Mouse (Mus musculus) kidney, embryonic 15.5 days (tissue): ENCODE measurements around the gene H2al1d. TPM values are rescaled to one million over a fixed set of nuclear protein-coding genes. Genes with fewer than 3 reads are reported as not detected.
"Not testable (repeated sequence)": the region's sequence is repeated elsewhere in the genome, so short reads cannot be mapped to it uniquely, and the experiment has no call there.

Source experiments
- ATAC-seq: fragments of 200-750 bp; cut with Nextera tagmentation; replicated peaks from 2 replicates; pipeline ENCODE4 v1.8.0; 2017; ENCODE audit warnings: moderate TSS enrichment; ENCODE audit not compliant: low FRiP score
- H3K27ac ChIP-seq: fragments of 300-500 bp; sonication (generic); 2 replicates; pipeline ENCODE4 v1.5.1; 2015; ENCODE audit warnings: mild to moderate bottlenecking, inconsistent platforms
- H3K27me3 ChIP-seq: fragments of 300-500 bp; sonication (generic); 2 replicates; pipeline ENCODE4 v1.6.1; 2015; ENCODE audit warnings: inconsistent platforms
- H3K36me3 ChIP-seq: fragments of 300-500 bp; sonication (generic); 2 replicates; pipeline ENCODE4 v1.6.1; 2015; ENCODE audit warnings: inconsistent platforms
- H3K4me1 ChIP-seq: fragments of 300-500 bp; sonication (generic); 2 replicates; pipeline ENCODE4 v1.6.1; 2015; ENCODE audit warnings: inconsistent platforms
- H3K4me2 ChIP-seq: fragments of 300-500 bp; sonication (generic); 2 replicates; pipeline ENCODE4 v1.6.1; 2015; ENCODE audit warnings: moderate library complexity, mild to moderate bottlenecking, inconsistent platforms
- H3K4me3 ChIP-seq: fragments of 300-500 bp; sonication (generic); replicated peaks from 2 replicates; pipeline ENCODE4 v1.5.1; 2015; ENCODE audit warnings: mild to moderate bottlenecking, inconsistent platforms
- H3K9ac ChIP-seq: fragments of 300-500 bp; sonication (generic); 2 replicates; pipeline ENCODE4 v1.6.1; 2015; ENCODE audit warnings: mild to moderate bottlenecking, inconsistent platforms
- H3K9me3 ChIP-seq: fragments of 300-500 bp; sonication (generic); replicated peaks from 2 replicates; pipeline ENCODE4 v1.6.1; 2016; ENCODE audit warnings: inconsistent platforms
- WGBS: fragments of 180-500 bp; shearing (Covaris S2); methylation state at CpG from one replicate; pipeline ENCODE4 v1.1.7; 2015; ENCODE audit warnings: mixed read lengths; 5-methylcytosine and 5-hydroxymethylcytosine counted together
- polyA plus RNA-seq: library from polyadenylated mRNA; unstranded; fragments of >200 nt; fragmentation: Nextera tagmentation; extraction: Ambion mirVana; gene quantifications from 2 replicates; pipeline ENCODE4 v1.2.1, GENCODE M21; 2015

H2al1d gene
- not detected in 2 replicates for polyA plus RNA-seq

DNA sequence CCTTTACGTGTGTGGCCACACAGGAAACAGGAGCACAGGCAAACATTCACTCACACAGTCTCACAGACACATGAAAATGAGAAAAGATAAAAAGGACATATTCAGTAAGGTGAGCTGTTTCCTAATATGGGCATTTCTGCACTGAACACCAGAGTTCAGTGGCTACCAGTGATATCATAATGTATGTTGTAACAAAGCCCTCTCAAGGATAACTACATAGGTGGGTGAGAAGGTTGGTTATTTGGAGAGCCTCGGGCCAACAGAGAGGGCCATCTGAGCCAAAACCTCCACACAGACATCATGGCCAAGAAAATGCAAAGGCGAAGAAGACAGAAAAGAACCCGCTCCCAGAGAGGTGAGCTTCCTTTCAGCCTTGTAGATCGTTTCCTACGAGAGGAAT, at the start of gene H2al1d:
Gene H2al1d, plus strand, starts transcription at position 301 of the 400 bp plus-strand sequence.
- H3K9me3 ChIP-seq, H3K4me2 ChIP-seq, H3K4me3 ChIP-seq, H3K4me1 ChIP-seq, H3K27ac ChIP-seq, ATAC-seq, H3K9ac ChIP-seq, H3K27me3 ChIP-seq, H3K36me3 ChIP-seq: not testable (repeated sequence)
- WGBS: no CpG with 5 or more reads among the region's 6 CpGs

DNA sequence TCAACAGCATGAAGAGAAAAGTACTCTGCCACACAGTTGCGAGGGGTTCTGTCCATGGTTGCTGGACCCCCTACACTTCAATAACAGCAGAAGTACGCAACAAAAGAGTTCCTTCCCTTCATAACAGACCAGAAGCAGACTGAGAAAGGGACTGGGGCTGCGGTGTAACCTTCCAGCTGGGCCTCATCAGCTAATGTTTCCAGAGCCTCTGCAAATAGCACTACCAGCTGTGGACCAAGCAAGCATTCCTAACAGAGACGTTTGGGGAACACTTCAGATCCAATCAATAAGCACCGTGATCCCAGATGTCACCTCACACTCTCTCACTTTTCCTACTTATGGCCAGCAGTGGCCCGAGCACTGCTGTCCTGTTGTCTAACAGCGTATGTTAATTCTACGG, 43.7 kb upstream of the H2al1d start:
- H3K4me3 ChIP-seq: no peak overlapping the region
- WGBS: 67% methylated on average over 8 of the region's 8 CpGs
- no peak overlapping the region for H3K27ac ChIP-seq
- H3K9me3 ChIP-seq: no peaks in the 10 kb centered on the region
- no peak overlapping the region for H3K9ac ChIP-seq
- H3K27me3 ChIP-seq: peaks cover 50% of the 10 kb centered on the region
- no peaks in the 10 kb centered on the region for H3K36me3 ChIP-seq
- no peak overlapping the region for H3K4me2 ChIP-seq
- 0 out of 2 replicates have a peak, but pooled peaks cover 10% of the 10 kb centered on the region for H3K4me1 ChIP-seq
- no peak for ATAC-seq

DNA sequence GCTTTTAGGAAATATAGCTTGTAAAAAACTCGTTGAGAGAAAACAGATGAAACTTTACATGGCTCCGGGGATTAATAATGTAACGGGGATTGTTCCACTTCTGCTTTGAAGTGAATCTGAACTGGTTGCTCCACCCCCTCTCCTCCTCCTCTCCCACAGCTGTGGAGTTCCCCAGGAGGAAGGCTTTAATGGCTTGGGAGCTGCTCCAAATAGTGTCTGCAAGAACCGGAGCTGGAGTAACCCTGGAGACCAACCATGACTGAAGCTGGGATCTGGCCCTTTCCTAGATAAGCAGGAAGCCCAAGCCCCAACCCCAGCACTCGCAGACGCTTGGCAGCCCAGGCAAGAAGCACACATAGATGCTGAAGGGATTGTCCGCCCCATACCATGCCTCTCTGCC, 40.8 kb upstream of the H2al1d start:
- H3K4me2 ChIP-seq: no peak overlapping the region
- no peaks in the 10 kb centered on the region for H3K9me3 ChIP-seq
- 0 out of 2 replicates have a peak, but pooled peaks cover 10% of the 10 kb centered on the region for H3K4me1 ChIP-seq
- no peak overlapping the region for H3K4me3 ChIP-seq
- H3K27me3 ChIP-seq: peaks cover 57% of the 10 kb centered on the region
- H3K27ac ChIP-seq: no peak overlapping the region
- WGBS: 54% methylated on average over 7 of the region's 7 CpGs
- ATAC-seq: peak; percentile 56; the same call in 1 of the 2 replicates
- H3K36me3 ChIP-seq: no peaks in the 10 kb centered on the region
- H3K9ac ChIP-seq: no peak overlapping the region

- no peaks in the 10 kb centered on the region for H3K36me3 ChIP-seq
- ATAC-seq: no peak
- peaks cover 64% of the 10 kb centered on the region for H3K27me3 ChIP-seq
- 83% methylated on average over 3 of the region's 3 CpGs for WGBS
- H3K9ac ChIP-seq: no peak overlapping the region
- H3K4me2 ChIP-seq: no peak overlapping the region
- H3K4me3 ChIP-seq: no peak overlapping the region
- 0 out of 2 replicates have a peak, but pooled peaks cover 10% of the 10 kb centered on the region for H3K4me1 ChIP-seq
- H3K9me3 ChIP-seq: no peaks in the 10 kb centered on the region
- H3K27ac ChIP-seq: no peak overlapping the region
Measured at GRCm38 (mm10) chrX:11269074-11269473, 39.5 kb upstream of the H2al1d start.

DNA sequence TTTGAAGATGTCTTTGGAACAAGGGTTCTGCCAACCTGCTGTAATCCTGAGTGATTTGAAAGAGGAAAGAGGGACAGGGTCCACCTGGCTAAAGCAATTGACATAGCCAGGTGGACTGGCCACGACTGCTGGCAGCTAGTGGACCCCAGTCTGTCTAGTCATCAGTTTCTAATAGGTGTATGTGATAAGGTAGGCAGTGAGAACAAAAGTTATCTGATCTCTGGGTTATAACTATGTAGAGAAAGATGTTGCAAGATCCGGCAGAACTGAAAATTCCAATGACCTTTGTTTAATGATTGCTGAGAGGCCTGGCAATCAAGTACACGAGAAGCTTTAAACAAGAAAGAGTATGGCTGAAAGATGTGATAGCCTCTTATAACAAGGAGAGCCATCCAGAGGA, 35.4 kb upstream of the H2al1d start:
- peaks cover 44% of the 10 kb centered on the region for H3K27me3 ChIP-seq
- 73% methylated on average over 3 of the region's 3 CpGs for WGBS
- no peak overlapping the region for H3K27ac ChIP-seq
- ATAC-seq: no peak
- no peak overlapping the region for H3K4me2 ChIP-seq
- no peak overlapping the region for H3K4me3 ChIP-seq
- no peaks in the 10 kb centered on the region for H3K36me3 ChIP-seq
- H3K9ac ChIP-seq: no peak overlapping the region
- no peaks in the 10 kb centered on the region for H3K4me1 ChIP-seq
- H3K9me3 ChIP-seq: no peaks in the 10 kb centered on the region

DNA sequence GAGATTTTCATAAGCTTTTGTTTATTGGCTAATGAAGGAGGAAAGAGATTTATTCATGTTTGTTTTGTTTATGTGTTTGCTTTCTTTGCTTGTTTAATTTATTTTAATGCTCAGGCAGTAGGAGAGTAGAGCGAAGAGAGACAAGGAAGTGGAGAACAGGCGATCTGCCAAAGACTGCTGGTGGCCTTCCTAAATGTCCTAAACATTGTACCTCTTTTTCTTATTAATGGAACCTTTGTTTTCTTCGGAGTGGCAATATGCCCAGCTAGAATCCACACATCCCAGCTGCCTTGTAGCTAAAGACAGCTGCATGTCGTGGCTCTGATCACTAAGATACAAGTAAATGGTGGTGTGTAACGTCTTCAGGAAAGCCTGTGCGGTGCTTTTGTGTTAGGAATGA, 31.5 kb upstream of the H2al1d start:
- no peak overlapping the region for H3K4me2 ChIP-seq
- ATAC-seq: no peak
- H3K9ac ChIP-seq: no peak overlapping the region
- no peaks in the 10 kb centered on the region for H3K9me3 ChIP-seq
- no peaks in the 10 kb centered on the region for H3K4me1 ChIP-seq
- peaks cover 30% of the 10 kb centered on the region; the same call in 1 of the 2 replicates for H3K27me3 ChIP-seq
- 73% methylated on average over 6 of the region's 6 CpGs for WGBS
- H3K27ac ChIP-seq: no peak overlapping the region
- H3K36me3 ChIP-seq: no peaks in the 10 kb centered on the region
- H3K4me3 ChIP-seq: no peak overlapping the region

- H3K27ac ChIP-seq: no peak overlapping the region
- H3K9ac ChIP-seq: no peak overlapping the region
- H3K4me2 ChIP-seq: no peak overlapping the region
- no peaks in the 10 kb centered on the region for H3K4me1 ChIP-seq
- H3K27me3 ChIP-seq: peaks cover 17% of the 10 kb centered on the region; the same call in 1 of the 2 replicates
- H3K36me3 ChIP-seq: no peaks in the 10 kb centered on the region
- 79% methylated on average over 2 of the region's 2 CpGs for WGBS
- ATAC-seq: no peak
- no peak overlapping the region for H3K4me3 ChIP-seq
- no peaks in the 10 kb centered on the region for H3K9me3 ChIP-seq
Measured at GRCm38 (mm10) chrX:11280741-11281140, 27.9 kb upstream of the H2al1d start.

DNA sequence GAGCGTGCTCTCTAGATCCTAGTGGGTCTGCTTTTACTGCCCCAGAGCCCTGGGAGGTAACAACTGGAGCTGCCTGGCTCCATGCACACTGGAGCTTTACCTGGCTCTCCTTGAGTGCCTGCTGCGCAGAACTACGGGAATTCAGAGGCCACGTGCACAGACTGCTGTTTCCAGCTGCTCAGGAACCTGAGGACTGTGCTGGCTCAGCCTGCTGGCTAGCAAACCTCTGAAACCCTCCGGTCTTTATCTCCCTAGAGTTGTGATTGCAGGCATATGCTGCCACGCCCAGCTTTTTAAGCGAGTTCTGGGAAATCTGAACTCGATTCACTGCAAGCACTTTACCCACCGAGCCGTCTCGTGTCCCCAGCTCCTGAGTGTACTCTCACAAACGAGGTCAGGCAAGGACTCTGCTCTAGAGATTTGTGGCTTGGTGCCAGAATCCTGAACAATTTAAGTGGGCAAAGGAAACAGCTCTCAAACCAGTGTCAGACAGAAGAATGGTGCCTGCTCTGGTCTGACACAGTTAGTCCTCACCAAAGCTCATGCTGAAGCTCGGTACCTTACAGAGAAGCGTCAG, 20.2 kb upstream of the H2al1d start:
- Histone ChIP-seq H3K9ac (no peak overlapping the region), H3K4me3 (no peak overlapping the region), H3K4me2 (no peak overlapping the region), H3K4me1 (no peaks in the 10 kb centered on the region), H3K9me3 (no peaks in the 10 kb centered on the region), H3K27me3 (peaks cover 37% of the 10 kb centered on the region), H3K27ac (no peak overlapping the region), H3K36me3 (no peaks in the 10 kb centered on the region)
- no peak for ATAC-seq
- WGBS: 70% methylated on average over 14 of the region's 14 CpGs

DNA sequence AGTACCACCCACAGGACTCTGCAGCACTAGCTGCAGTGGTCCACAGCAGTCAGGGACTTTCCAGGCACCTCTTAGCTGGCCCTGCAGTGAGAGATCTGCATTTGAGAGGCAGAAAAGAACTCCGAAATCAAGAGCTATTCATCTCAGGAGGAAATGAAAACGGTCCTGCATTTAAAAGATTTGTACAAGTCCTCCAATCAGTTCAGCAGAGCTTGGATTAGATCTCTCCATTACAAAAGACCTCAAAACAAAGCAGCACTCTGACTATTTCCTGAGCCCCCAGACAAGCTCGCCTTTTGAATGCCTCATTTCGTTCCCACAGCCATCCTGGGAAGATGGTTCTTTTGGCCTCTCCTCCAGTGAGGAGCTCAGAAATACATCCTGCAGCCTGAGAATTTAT, 19.4 kb upstream of the H2al1d start:
- H3K9me3 ChIP-seq: no peaks in the 10 kb centered on the region
- H3K27ac ChIP-seq: no peak overlapping the region
- H3K4me2 ChIP-seq: no peak overlapping the region
- H3K4me1 ChIP-seq: no peaks in the 10 kb centered on the region
- H3K9ac ChIP-seq: no peak overlapping the region
- peaks cover 41% of the 10 kb centered on the region for H3K27me3 ChIP-seq
- no peak overlapping the region for H3K4me3 ChIP-seq
- H3K36me3 ChIP-seq: no peaks in the 10 kb centered on the region
- 73% methylated on average over 4 of the region's 4 CpGs for WGBS
- ATAC-seq: no peak

- not testable (repeated sequence) for H3K9me3 ChIP-seq, H3K4me1 ChIP-seq, H3K9ac ChIP-seq, H3K4me3 ChIP-seq, H3K4me2 ChIP-seq, ATAC-seq, H3K27ac ChIP-seq, H3K36me3 ChIP-seq
- H3K27me3 ChIP-seq: peaks cover 12% of the 10 kb centered on the region; the same call in 1 of the 2 replicates
- WGBS: no CpG with 5 or more reads among the region's 3 CpGs
Measured at GRCm38 (mm10) chrX:11298957-11299356, 9.7 kb upstream of the H2al1d start, which contains the start of gene H2al1a. Gene H2al1a, plus strand, starts transcription at chrX:11299257.

- not testable (repeated sequence) for H3K9me3 ChIP-seq, H3K9ac ChIP-seq, H3K4me3 ChIP-seq, H3K27ac ChIP-seq, ATAC-seq, H3K4me2 ChIP-seq, H3K27me3 ChIP-seq, H3K36me3 ChIP-seq, H3K4me1 ChIP-seq
- 92% methylated on average over 1 of the region's 3 CpGs for WGBS
Measured at GRCm38 (mm10) chrX:11302132-11302531, 6.5 kb upstream of the H2al1d start, which contains the start of gene H2al1b. Gene H2al1b, plus strand, starts transcription at chrX:11302432.

DNA sequence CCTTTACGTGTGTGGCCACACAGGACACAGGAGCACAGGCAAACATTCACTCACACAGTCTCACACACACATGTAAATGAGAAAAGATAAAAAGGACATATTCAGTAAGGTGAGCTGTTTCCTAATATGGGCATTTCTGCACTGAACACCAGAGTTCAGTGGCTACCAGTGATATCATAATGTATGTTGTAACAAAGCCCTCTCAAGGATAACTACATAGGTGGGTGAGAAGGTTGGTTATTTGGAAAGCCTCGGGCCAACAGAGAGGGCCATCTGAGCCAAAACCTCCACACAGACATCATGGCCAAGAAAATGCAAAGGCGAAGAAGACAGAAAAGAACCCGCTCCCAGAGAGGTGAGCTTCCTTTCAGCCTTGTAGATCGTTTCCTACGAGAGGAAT, 3.3 kb upstream of the H2al1d start, which contains the start of gene H2al1c:
Gene H2al1c, plus strand, starts transcription at position 301 of the 400 bp plus-strand sequence.
- H3K27ac ChIP-seq, H3K9ac ChIP-seq, H3K4me1 ChIP-seq, H3K27me3 ChIP-seq, H3K4me3 ChIP-seq, H3K9me3 ChIP-seq, H3K4me2 ChIP-seq, ATAC-seq, H3K36me3 ChIP-seq: not testable (repeated sequence)
- WGBS: 86% methylated on average over 1 of the region's 6 CpGs

GRCm38 (mm10) chrX:11311634-11312033, 3.0 kb downstream of the H2al1d start, which contains the start of gene H2al1e:
Gene H2al1e, plus strand, starts transcription at chrX:11311934.
- H3K4me2 ChIP-seq, H3K4me1 ChIP-seq, H3K27me3 ChIP-seq, H3K9me3 ChIP-seq, H3K27ac ChIP-seq, ATAC-seq, H3K9ac ChIP-seq, H3K36me3 ChIP-seq, H3K4me3 ChIP-seq: not testable (repeated sequence)
- WGBS: no CpG with 5 or more reads among the region's 3 CpGs
